Mouse (Mus musculus) regulatory T cell (primary cell): ENCODE measurements around the gene Cd69.

Source experiments
- in situ Hi-C: fragments of 300-600 bp; cut with MboI, MseI; formaldehyde crosslinking; loops from one replicate; pipeline ENCODE4 v1.15.1; 2025; ENCODE audit warnings: high pct_unique_total_duplicates

Cd69 gene

DNA sequence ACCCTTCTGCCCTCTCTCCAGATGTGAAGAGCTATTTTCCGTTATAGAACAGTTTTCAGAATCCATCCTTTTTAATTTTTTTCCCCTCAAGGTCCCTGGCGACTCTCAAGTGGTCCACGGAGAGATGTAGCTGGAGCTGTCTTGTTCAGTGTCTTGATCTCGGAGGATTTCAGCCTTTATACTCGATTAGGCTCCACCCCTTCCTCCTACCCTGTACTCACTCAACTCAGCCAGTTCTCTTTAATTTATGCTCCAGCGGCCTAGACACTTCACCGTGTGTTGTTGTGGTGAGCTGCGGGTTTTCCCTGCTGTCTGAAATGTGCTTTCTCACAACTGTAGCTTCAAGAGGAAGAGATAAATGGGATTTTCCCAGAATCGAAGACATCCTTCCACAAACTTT, at the start of gene Cd69:
Gene Cd69, minus strand, starts transcription at position 217 of the 400 bp plus-strand sequence.
- in situ Hi-C loops = loop anchor here (5.0 kb wide), 1 partner anchor 43 kb away; no protein-coding TSS in a partner anchor

DNA sequence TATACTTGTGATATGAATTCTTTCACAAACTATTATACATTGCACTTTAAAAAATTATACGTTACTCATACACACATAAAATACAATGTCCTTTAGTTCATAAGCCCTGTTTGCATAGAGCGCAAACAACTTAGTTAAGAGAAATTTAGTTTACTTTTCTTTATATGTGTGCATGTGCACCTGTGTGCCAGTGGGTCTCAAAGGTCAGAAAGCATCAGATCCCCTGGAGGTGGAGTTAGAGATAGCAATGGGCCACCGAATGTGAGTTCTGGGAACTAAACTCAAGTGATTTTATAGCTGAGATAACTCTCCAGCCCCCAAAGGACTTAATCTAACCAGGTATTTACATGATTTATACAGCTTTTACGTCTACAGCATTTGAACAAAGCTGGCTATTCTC, 44.1 kb upstream of the Cd69 start:
- in situ Hi-C loops = loop anchor here (5.0 kb wide), 1 partner anchor 52 kb away; no protein-coding TSS in a partner anchor

DNA sequence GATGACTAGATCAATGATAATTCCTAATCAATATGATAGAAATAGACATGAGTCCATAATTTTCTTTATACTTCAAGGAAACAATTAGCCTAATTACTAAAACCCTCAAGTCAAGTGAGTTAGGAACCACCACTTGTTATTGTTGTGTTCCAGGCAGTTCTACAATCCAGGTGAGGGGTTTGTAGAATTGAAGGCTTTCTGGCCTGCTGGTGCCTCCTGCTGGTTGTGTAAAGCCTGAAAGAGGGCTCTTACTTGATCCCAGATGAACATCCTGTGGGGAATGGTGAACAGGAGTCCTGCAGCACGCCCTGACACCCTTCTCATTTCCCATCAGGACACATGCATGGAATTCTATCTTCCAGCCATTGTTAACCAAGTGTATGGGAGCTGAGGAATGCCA, 43.2 kb upstream of the Cd69 start:
- in situ Hi-C loops = loop anchor here (5.0 kb wide), 1 partner anchor 51 kb away; no protein-coding TSS in a partner anchor

DNA sequence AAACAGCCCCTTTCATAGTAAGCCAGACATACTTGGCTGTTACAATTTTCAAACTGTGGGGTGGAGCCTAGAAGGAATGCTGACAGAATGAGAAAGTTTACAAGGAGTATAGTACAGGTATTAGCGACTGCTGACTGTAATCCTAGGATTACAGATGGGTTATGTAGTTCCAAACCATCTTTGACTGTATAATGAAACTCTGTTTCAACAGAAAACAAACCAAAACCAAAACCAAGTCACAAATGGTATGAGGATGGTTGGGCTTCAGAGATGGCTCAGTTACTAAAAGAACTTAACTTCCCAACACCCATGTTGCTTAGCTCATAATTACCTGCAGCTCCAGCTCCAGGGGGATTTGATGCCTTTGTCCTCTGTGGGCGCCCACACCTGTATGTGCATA, 41.2 kb upstream of the Cd69 start:
- in situ Hi-C loops = loop anchor here (5.0 kb wide), 1 partner anchor 49 kb away; no protein-coding TSS in a partner anchor

DNA sequence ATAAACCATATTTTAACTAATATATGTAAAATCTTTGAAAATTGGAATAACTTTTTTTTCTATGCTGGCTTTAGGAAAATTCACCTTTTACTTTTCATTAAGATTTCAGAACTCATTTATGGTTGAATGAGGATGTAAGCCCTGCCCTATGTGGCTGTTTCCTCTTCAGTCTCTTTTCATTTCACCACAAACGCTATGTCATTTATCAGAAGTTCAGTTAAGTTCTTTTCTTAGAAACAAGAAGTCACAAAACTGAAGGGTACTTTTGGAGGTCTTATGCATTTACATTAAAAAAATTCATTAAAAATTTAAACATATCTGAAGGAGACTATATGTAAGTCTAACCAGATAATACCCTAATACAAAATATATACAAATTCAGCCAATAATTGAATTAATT, 40.5 kb upstream of the Cd69 start:
- in situ Hi-C loops = loop anchor here (5.0 kb wide), 1 partner anchor 48 kb away; no protein-coding TSS in a partner anchor

DNA sequence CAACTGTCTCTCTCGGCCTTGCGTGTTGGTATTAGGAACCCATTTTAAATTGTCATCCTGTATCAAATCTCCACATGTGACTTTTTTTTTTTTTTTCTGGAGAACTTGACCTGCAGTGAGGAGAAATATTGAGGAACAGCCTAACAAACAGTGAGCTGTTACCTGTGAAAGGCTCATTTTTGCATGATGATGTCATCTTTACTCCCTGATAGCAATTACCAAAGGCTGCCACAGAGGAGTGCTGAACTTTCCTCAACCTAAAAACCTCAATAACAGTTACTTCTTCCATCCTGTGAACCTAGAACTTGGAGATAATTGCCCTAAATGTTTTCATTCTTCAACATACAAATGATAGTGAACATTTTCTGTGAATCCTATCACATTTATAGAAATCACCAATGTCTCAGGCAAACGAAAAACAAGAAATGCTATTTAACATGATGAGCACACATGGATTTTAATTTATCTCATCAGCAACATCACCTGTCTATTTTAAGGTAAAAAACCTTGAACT, 39.5 kb upstream of the Cd69 start:
- in situ Hi-C loops = loop anchor here (5.0 kb wide), 1 partner anchor 47 kb away; no protein-coding TSS in a partner anchor

DNA sequence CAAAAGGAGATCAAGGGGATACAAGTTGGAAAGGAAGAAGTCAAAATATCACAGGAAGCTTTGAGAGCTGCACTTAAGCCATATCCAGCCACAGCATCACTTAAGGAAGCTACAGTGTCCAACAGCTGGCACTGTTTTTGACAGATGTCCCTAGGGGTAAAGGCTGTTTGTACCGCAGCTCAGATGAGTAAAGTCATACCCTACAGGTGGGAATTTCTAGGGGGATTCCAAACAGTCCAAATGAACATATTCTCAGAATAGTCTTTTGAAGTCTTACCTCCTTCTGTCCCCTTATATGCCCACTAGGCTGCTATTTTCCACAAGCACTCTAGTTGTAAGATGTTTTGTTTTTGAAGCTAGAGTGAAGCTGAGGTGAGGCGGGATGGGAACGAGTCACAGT, 37.3 kb upstream of the Cd69 start:
- in situ Hi-C loops = no loop called here

DNA sequence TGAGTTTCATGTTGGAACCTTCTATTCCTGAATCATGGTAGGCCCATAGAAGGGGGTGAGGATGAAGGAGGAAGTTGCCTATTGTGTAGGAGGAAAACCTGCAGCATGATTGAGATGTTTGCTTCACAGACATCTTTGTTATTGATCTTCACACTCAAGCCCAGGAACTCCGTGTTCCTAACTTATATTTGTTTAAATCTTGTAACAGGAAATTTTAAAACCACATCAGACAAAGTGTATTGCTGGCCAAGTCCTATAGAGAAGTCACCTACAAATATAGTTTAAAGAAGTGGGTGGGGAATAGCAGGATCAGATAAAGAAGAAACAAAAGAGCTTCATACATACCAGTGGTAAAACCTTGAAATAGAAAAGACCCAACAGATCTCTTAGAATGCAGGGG, 28.9 kb upstream of the Cd69 start:
- in situ Hi-C loops = no loop called here

DNA sequence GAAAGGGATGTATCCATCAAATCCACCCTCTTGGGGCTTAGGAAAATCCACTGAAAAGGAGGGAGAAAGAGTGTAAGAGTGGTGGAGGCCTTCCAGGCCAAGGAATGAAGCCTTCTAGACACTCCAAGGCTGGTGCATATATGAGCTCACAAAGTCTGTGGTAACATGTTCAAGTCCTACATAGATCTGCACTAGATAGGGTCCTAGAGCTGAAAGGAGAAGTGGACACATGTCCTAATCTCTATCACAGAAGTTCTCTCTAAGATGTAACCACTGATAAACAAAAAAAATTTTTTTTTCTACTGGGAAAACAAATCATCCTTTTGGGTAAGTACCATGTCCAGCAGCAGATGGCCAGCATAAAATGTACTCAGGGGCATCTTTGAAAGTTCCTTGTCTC, 13.5 kb upstream of the Cd69 start:
- in situ Hi-C loops = loop anchor here (5.0 kb wide), 1 partner anchor 34 kb away; no protein-coding TSS in a partner anchor

DNA sequence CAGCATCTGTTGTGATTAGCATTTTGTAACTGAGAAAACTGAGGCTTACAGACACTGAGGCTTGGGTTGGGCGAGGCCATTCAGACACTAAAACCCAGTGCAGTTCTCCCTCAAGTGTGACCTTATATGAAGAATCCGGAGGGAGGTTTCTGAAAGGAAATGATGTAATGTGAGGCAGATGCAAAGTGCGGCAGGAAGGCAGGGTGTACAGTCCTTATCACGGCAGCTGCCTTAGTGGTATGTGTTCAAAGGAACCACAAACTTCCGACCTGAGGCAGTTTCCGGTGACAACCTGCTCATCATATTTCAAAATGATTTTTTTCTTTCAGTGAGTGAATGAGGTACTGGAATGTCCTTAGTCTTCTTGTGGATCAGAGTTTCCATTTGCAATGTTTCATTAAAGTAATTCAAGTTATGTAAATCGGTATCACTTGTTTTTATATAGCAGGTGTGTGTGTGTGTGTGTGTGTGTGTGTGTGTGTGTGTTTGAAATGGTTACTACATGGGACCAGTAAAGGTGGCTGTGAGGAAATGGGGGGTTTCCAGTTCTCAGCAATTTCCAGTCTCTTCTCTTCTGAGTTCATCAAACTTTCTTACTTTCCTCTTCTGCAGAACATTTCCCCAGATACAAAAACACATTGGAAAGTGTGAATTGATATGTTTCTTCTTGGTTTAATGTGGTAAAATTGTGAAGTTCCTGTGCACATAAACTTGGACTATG, 9.3 kb upstream of the Cd69 start:
- in situ Hi-C loops = loop anchor here (5.0 kb wide), 1 partner anchor 38 kb away; no protein-coding TSS in a partner anchor

DNA sequence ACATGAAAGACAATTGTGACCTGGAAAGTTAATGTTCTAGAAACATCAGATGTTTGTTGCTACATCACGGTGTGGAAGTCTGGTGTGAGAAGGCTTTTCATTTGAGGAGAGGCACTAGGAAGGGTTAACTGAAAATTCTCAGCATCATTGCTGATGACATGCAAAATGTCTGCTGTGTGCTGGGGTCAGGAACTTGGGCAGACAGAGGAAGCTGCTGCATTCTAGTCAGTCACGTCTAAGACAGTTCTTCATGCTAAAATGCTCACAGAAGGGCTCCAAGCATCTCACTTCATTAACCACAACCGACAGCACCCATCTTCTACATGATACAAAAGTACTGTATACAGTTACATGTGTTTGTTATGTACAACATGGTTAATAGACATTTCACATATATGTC, 8.0 kb upstream of the Cd69 start:
- in situ Hi-C loops = no loop called here

DNA sequence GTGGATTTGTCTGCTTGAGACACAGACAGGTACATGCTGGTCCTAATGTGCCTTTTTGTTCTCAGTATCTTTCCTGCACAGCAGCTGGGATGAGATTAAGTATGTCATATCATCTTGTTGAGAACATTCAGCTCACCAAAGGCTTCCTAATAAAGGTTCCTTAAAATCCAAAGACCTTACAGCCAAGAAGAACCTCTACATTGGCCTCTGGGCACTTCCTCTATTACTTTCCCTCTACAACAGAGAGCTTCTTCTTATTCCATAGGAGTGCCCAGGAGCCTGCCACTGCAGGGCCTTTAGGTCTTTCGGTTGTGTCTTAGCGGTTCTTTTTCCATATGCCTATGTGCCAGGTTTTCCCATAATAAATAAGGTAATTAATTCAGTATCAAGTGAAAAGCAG, 1.2 kb upstream of the Cd69 start:
- in situ Hi-C loops = loop anchor here (5.0 kb wide), 1 partner anchor 44 kb away; no protein-coding TSS in a partner anchor

DNA sequence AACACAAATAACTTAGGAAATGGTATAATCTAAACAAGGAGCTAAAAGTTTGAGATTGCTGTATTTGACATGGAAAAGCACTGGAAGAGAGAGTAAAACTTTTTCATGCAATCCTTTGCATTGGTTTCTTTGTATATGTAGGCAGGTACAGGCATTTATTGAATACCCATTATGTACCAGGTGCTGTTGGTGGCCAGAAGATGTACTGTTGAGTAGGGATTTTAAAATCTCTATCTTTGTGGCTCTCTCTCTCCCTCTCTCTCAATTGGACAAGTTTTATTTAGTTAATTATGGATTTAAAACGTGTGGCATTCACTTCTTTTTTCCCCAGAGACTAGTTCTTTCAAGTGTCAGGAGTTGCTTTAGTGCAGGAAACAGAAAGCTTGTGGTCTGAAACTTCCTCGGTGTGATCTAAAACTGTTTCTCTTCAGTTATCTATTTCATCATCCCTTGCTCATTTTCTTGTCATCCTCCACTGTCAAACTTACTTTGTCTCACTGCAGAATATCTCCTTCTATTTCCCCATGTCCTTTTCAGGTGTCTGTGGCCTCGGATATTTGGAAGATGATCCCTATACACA, 478 bp upstream of the Cd69 start:
- in situ Hi-C loops = loop anchor here (5.0 kb wide), 1 partner anchor 43 kb away; no protein-coding TSS in a partner anchor

DNA sequence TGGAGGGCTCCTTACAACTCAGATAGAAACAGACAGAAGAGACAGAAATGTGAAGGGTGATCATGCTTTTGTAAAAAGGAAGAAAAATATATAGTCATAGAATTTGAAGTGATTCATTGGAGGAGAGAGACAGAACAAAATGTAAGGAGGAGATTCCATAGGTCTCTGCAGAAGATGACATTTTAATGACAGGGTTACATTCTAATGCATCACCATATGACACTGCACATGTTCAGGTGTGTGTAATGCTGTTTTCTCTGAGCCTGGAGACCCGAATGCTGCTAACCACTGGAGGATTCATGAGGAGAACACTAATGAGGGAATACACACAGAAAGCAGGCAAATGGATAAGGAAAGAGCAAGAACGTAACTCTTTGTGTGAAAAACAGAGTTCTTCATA, 760 bp downstream of the Cd69 start:
- in situ Hi-C loops = no loop called here

DNA sequence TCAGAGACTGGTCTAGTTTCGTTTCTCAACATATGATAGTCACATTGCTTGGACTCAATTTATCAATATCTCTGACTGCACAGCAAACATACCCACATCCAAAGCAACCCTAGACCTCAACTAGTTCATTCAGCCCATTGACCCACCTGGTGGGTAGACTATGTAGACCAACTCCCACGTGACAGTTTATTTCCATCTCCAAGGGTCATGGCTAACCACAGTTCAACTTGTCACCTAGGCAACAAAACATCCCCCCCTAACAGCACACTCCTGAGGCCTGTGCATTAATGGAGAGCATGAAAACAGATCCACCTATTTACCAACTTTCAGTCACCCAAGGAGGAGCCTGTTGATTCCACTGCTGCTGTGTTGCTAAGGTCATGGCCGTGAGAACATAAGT, 1.6 kb downstream of the Cd69 start:
- in situ Hi-C loops = no loop called here

DNA sequence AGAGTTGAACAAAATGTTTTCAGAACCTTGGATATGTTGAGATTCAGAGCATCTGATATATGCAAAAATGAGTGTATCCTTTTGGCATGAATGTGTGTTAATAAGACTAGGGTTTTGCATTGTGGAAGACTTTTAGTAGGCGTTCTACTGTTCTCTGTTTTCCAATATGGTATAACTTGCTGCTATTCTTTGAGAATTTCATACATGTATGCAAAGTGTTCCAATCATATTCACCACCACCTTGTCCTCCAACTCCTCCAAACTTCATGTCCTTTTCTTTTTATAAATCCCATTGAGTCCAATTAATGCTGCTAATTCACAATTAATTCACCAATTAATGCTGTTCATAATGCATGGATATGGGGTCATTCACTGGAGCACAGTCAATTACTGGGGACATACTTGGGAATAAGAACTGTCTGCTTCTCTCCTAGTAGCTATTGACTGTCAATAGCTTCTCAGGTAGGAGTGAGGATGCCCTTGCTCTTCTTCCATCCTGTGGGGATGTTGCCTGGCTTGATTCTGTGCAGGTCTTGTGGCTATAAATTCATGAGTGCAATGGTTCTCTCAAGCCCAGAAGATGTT, 8.7 kb downstream of the Cd69 start:
- in situ Hi-C loops = loop anchor here (5.0 kb wide), 1 partner anchor 51 kb away; no protein-coding TSS in a partner anchor

DNA sequence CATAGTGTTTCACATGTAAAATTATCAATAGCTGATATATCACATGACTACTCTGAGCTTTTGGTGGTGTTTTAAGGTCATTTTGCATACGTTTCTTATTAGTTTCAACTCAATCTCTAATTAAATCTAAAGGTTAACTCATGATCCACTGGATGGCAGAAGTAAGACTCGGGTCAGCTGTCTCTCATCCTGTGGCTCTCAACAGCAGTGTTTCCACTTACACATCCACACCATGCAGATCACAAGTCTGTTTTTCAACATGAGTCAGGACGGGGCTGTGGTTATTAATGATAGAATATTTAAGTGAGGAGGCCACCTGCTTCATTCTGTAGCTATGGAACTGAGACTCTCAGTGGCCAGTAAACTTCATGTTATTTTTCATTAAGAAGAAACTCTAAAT, 9.4 kb downstream of the Cd69 start:
- in situ Hi-C loops = loop anchor here (5.0 kb wide), 1 partner anchor 51 kb away; no protein-coding TSS in a partner anchor

DNA sequence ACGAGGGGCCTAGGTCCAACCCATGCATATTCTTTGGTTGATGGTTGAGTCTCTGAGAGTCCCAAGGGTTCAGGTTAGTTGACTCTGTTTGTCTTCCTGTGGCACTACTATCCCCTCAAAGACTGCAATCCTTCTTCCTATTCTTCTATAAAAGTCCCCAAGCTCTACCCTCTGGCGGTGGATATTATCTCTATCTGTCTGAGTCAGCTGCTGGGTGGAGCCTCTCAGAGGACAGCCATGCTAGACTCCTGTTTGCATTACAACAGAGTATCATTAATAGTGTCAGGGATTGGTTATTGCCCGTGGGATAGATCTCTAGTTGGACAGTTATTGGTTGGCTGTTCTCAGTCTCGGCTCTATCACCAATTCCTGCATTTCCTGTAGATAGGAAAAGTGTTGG, 14.3 kb downstream of the Cd69 start:
- in situ Hi-C loops = no loop called here

DNA sequence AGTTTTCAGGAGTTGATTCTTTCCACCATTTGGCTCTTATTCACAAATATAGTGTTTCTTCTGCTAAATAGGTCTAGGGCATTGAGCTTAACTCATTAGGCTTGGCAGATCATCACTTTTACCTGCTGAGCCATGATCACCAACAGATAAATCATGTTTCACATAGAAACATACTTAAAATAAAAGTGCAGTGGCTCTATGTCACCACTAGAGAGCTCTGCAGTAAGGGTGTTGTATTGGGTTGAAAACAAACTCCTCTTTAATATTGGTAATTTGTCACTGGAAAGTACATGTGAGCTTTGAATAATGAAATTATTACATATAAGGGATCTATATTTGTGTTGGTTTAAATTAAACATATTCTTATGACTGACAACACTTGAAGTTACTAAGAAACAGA, 15.2 kb downstream of the Cd69 start:
- in situ Hi-C loops = no loop called here

DNA sequence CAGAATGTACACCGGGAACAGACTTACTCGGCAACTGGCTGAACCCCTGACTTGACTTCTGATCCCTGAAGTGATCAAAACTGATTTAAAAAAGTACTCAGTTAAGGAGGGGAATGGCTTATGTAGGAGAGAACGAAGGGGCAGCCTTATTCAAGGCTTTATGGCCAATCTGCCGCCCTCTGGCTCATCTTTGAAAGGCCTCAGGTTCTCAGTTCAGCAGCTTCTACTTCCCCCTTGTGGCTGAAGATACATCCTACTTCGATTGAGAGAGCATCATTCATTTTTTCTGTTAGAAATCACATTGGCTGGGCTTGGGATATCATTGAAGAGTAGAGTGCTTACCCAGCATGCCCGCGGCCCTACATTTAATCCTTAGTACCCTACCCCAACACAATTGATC, 19.2 kb downstream of the Cd69 start:
- in situ Hi-C loops = no loop called here

DNA sequence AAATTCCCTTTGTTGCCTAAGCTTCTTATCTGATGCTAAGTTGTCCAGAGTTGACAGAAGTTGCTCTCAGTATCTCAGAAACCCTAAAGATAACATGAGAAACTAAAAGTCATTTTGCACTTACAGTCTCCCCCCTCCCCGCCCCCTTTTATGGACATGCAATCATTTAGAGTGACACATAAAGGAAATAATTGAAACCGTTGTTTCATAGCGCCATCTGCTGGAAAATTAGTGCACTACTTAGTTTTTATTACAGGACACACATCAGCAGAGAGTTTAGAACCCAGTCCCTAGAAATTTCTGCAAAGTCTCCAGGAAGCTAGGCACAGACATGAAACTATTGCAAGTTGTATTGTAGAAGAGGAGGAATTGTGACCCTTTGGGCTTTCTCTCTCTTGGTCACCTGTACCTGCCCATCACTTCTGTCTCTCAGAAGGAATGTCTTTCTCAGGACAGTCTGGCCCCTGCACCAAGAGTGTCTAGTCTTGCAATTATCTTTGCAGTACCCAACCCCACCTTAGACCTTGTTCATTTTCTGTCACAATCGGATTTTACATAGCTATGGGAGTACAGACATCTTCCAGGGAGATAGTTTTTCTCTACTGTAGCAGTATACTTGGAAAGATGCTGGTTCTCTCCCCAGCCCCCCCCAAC, 20.2 kb downstream of the Cd69 start:
- in situ Hi-C loops = loop anchor here (5.0 kb wide), 1 partner anchor 107 kb away; no protein-coding TSS in a partner anchor

DNA sequence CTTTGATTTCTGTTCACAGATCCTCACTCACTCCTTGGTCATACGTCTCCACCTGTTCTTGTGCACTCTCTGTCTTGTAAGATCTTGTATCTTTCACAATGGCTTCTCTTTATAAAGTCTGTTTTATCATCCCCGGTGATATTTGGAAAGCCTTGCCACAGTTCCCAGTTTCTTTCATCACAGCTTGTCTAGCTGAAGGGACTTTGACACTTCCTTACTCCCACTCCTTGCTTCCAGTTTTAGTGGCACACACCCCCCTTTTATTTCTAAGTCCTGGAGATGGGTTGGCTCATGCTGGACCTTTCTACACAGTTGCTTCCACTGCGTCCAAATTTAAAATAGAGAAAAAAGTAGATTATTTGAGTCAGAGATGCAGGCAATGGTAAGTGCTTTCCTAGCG, 20.9 kb downstream of the Cd69 start:
- in situ Hi-C loops = loop anchor here (5.0 kb wide), 1 partner anchor 108 kb away; no protein-coding TSS in a partner anchor
